Mouse (Mus musculus): ENCODE results near the gene Gak. TPM values are rescaled to one million over a fixed set of nuclear protein-coding genes. Genes with fewer than 3 reads are reported as not detected.

Gak gene
- polyA plus RNA-seq (2014; fragmentation: Illumina TruSeq; extraction: RNeasy Lipid Tissue Mini Kit (QIAGEN cat#74804); ENCODE audit: insufficient read depth, low read depth, low replicate concordance): 33.9 TPM

GRCm38 (mm10) chr5:108629634-108630483 is at the start of gene Gak, which contains the start of gene Tmem175:
Gene Gak (minus strand): TSS chr5:108629755.
Gene Tmem175 (plus strand): TSS chr5:108629770.

DNA sequence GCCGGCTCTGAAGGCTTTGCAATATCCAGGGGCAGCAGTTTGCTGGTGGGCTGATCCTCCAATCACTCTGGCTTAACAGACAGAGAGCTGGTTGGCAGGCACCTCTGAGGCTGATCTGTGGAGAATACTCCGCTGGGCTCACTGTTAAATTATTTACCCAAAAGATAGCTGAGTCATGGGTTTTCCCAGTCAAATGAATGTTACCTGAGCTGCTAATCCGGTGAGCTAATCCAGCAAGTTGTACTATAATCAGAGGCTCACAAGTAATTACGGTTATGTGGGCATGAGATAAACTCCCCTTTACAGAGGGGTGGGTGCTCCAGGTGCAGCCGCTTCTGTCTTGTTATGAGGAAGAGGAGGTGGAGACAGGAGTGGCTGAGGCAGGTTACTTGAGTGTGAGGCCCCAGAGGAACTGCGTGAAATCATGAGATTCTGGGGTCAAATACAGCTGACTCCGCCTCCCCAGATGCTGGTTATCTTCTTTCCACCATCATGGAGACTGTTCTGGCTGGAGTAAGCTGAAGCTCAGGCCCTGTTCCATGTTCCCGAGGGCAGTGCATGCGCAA is 45.8 kb upstream of the Gak start, which contains the start of gene Slc26a1:
TSS of gene Slc26a1 (minus strand) at position 319 of the 566 bp plus-strand sequence.

DNA sequence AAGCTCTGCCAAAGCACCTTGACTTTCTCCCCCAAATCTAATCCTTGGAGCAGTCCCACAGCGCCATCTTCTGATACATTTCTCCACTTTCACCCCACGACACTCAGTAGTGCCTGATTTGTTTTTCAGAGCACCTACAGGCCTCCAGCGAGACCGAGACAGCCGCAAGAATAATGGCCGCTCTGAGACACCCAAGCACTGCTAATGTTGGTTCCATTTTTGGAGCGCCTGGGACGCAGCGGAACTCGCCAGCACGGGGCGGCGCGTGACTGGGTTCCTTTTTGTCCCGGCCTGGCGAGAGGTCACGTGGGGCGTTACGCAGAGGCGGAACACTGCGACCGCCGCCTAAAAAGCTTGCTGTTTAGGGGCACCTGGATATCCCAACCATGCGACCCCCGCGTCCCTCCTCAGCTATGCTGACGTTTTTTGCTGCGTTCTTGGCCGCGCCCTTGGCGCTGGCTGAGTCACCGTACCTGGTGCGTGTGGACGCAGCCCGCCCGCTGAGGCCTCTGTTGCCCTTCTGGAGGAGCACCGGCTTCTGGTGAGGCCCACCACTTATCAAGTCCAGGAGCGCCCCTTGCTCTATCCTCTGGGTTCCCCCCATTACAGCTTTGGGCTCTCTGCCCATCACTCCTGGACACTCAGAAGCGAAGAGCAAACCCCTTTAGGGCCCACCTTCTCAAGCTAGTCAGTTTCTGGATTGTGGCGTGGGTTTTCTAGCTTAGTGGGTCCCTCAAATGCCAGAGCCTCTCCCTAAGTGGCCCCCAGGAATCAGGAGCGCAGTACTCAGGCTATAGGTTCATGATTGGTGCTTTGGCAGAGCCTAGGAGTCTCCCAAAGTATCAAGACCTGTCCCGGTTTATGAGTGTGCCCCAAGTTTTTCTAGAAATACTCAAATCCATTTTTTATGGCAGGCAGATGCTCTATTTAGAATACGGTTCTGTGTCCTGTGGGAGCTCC is 39.7 kb upstream of the Gak start, which contains the start of gene Dgkq:
TSS of gene Dgkq (minus strand) at position 696 of the 960 bp plus-strand sequence.

DNA sequence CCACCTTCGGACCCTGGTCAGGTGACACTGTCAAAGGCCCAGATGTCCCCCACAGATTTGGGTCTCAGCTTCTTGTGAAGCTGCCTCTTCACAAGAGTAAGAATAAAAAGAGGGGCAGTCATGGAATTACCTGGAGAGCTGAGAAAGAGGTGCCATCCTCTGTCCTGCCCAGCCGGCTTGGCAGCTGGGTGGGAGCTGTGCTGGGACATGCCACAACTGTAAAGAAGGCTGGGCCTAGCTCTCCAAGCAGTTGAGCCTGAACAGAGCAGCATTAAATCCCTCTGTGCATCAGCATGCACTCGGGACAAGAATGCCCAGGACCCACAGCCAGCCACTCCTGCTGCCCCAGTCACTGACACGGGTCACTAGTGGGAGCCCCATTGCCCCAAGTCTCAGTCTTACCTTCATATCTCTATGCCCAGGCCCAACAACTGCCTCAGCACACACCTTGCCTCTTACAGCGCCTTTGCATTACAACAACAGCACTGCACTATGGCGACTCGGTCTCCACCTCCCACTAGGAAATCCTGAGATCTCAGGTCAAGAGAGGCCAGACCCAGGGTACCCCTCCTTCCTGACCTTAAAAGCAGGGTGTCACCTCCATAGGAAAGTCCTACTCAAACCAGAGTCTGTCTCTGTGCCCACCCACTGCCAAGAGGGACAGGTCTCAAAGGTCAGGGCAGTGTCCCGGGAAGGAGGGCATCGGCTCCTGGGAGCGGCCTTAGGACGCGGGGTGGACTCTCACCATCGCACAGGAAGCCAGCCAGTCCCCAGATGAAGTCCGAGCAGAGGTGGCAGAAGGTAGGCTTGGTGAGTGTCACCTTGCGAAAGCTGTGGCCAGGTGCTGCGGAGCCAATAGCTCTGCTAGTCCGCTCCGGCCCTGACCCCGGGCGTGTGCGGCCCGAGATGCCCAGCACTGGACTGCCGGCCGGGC is 30.4 kb upstream of the Gak start, which contains the start of gene Idua:
TSS of gene Idua (plus strand) at position 634 of the 934 bp plus-strand sequence.

GRCm38 (mm10) chr5:108549489-108550206 is 79.9 kb downstream of the Gak start, which contains the start of gene Cplx1:
Gene Cplx1 (minus strand): TSS chr5:108550024.

Other genes starting within 250 kb of the Gak start
- gene Pde6b, start 241.4 kb downstream of the Gak start, polyA plus RNA-seq (2014; fragmentation: Illumina TruSeq; extraction: RNeasy Lipid Tissue Mini Kit (QIAGEN cat#74804); ENCODE audit: insufficient read depth, low read depth, low replicate concordance): not detected
- 553 TPM for gene Atp5k, start 195.3 kb downstream of the Gak start, polyA plus RNA-seq (2014; fragmentation: Illumina TruSeq; extraction: RNeasy Lipid Tissue Mini Kit (QIAGEN cat#74804); ENCODE audit: insufficient read depth, low read depth, low replicate concordance)
- 2.9 TPM for gene Mfsd7a, start 180.9 kb downstream of the Gak start, polyA plus RNA-seq (2014; fragmentation: Illumina TruSeq; extraction: RNeasy Lipid Tissue Mini Kit (QIAGEN cat#74804); ENCODE audit: insufficient read depth, low read depth, low replicate concordance)
- gene Pcgf3, start 168.5 kb downstream of the Gak start, polyA plus RNA-seq (2014; fragmentation: Illumina TruSeq; extraction: RNeasy Lipid Tissue Mini Kit (QIAGEN cat#74804); ENCODE audit: insufficient read depth, low read depth, low replicate concordance): 6.4 TPM
- gene Cplx1, start 79.7 kb downstream of the Gak start, polyA plus RNA-seq (2014; fragmentation: Illumina TruSeq; extraction: RNeasy Lipid Tissue Mini Kit (QIAGEN cat#74804); ENCODE audit: insufficient read depth, low read depth, low replicate concordance): not detected
- 11.5 TPM for gene Tmem175, start within 50 bp of the Gak start, polyA plus RNA-seq (2014; fragmentation: Illumina TruSeq; extraction: RNeasy Lipid Tissue Mini Kit (QIAGEN cat#74804); ENCODE audit: insufficient read depth, low read depth, low replicate concordance)
- gene Idua, start 30.6 kb upstream of the Gak start, polyA plus RNA-seq (2014; fragmentation: Illumina TruSeq; extraction: RNeasy Lipid Tissue Mini Kit (QIAGEN cat#74804); ENCODE audit: insufficient read depth, low read depth, low replicate concordance): 6.7 TPM
- gene Dgkq, start 39.9 kb upstream of the Gak start, polyA plus RNA-seq (2014; fragmentation: Illumina TruSeq; extraction: RNeasy Lipid Tissue Mini Kit (QIAGEN cat#74804); ENCODE audit: insufficient read depth, low read depth, low replicate concordance): 4.6 TPM
- gene Slc26a1, start 45.8 kb upstream of the Gak start, polyA plus RNA-seq (2014; fragmentation: Illumina TruSeq; extraction: RNeasy Lipid Tissue Mini Kit (QIAGEN cat#74804); ENCODE audit: insufficient read depth, low read depth, low replicate concordance): not detected
- gene Fgfrl1, start 62.6 kb upstream of the Gak start, polyA plus RNA-seq (2014; fragmentation: Illumina TruSeq; extraction: RNeasy Lipid Tissue Mini Kit (QIAGEN cat#74804); ENCODE audit: insufficient read depth, low read depth, low replicate concordance): 16.8 TPM
- not detected for gene Rnf212, start 145.2 kb upstream of the Gak start, polyA plus RNA-seq (2014; fragmentation: Illumina TruSeq; extraction: RNeasy Lipid Tissue Mini Kit (QIAGEN cat#74804); ENCODE audit: insufficient read depth, low read depth, low replicate concordance)
- gene Tmed11, start 165.6 kb upstream of the Gak start, polyA plus RNA-seq (2014; fragmentation: Illumina TruSeq; extraction: RNeasy Lipid Tissue Mini Kit (QIAGEN cat#74804); ENCODE audit: insufficient read depth, low read depth, low replicate concordance): not detected
- gene Vmn2r8, start 179.1 kb upstream of the Gak start, polyA plus RNA-seq (2014; fragmentation: Illumina TruSeq; extraction: RNeasy Lipid Tissue Mini Kit (QIAGEN cat#74804); ENCODE audit: insufficient read depth, low read depth, low replicate concordance): not detected
- not detected for gene Vmn2r9, start 222.8 kb upstream of the Gak start, polyA plus RNA-seq (2014; fragmentation: Illumina TruSeq; extraction: RNeasy Lipid Tissue Mini Kit (QIAGEN cat#74804); ENCODE audit: insufficient read depth, low read depth, low replicate concordance)

Measured in lung, adult 10 weeks (tissue).